Comparison of ENCODE assay signal across 8 mouse cellular contexts in the genomic region with DNA sequence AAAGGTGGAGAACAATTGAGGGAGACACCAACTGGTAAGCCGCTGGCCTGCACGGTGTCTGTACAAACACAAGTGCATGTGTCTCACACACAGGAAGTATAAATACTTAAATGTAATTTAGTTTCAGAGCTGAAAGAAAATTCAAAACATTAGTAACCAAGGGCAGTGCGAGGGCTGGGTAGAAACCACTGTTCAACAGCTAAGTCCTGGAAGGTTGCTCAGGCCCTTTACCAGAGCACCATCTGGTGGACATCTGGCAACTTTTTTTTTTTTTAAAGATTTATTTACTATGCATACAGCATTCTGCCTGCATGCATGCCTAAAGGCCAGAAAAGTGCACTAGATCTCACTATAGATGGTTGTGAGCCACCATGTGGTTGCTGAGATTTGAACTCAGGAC. TPM values are rescaled to one million over a fixed set of nuclear protein-coding genes. Genes with fewer than 3 reads are reported as not detected.
DNase-seq lines count a peak whose midpoint lies in the region; ATAC-seq and TF ChIP-seq lines count a peak whose summit lies in the region.

No protein-coding gene starts in this region.

- WGBS in heart, embryonic 11.5 days (ENCODE audit: insufficient replicate concordance), result 80% methylated on average over 3 of the region's 3 CpGs
- WGBS in kidney, postnatal 0 days, result 58% methylated on average over 3 of the region's 3 CpGs

- peak; percentile 85 for TF ChIP-seq RAD21 in CH12.LX (IDR thresholded peaks at IDR 0.05; ENCODE audit: low read depth, low read length)

- no peak overlapping the region for H3K27ac ChIP-seq in heart, embryonic 11.5 days (ENCODE audit: low read depth, low read length)
- no peak overlapping the region for H3K27ac ChIP-seq in CH12.LX (ENCODE audit: insufficient read depth, low read depth)
- no peak overlapping the region for H3K27ac ChIP-seq in kidney, postnatal 0 days

- H3K4me3 ChIP-seq in heart, embryonic 11.5 days (ENCODE audit: low read depth, low read length), result no peak overlapping the region
- H3K4me3 ChIP-seq in CH12.LX (replicated peaks in 1 of 3; ENCODE audit: low read depth in 2 of 3, low read length in 2 of 3, poor library complexity in 1 of 3), result no peak overlapping the region
- no peak overlapping the region for H3K4me3 ChIP-seq in kidney, postnatal 0 days (replicated peaks; ENCODE audit: low read depth, low read length)

- intact Hi-C loops in heart, postnatal 10 days (cut with DNase I), result loop anchor here (1.0 kb wide), 1 partner anchor 115 kb away; no protein-coding TSS in a partner anchor

- ATAC-seq in heart, embryonic 11.5 days (replicated peaks; ENCODE audit: insufficient number of reproducible peaks, low FRiP score, low TSS enrichment), result no peak
- ATAC-seq in kidney, postnatal 0 days (replicated peaks; ENCODE audit: low FRiP score, low read depth), result peak; percentile 59; the same call in 1 of the 2 replicates
- no peak for ATAC-seq in cerebellum, adult (ENCODE audit: insufficient number of reproducible peaks, low FRiP score, low TSS enrichment)

- no peak for TF ChIP-seq POLR2A in CH12.LX (IDR thresholded peaks at IDR 0.05; ENCODE audit: low read depth, low read length)

- in situ Hi-C loops in CH12.LX (cut with MboI; ENCODE audit: low pct_ligation_motif_present, low pct_unique_long_range_greater_than_20kb, low sequenced_read_pairs), result no loop called here

- dilution Hi-C loops in CH12.LX (cut with MboI; ENCODE audit: extremely low pct_ligation_motif_present, extremely low pct_unique_long_range_greater_than_20kb, low sequenced_read_pairs), result no loop called here

- no peak overlapping the region for H3K4me2 ChIP-seq in heart, embryonic 11.5 days
- H3K4me2 ChIP-seq in CH12.LX (ENCODE audit: insufficient read depth, low read depth, poor library complexity, severe bottlenecking), result no peak overlapping the region
- H3K4me2 ChIP-seq in kidney, postnatal 0 days (ENCODE audit: low read length), result no peak overlapping the region

- H3K36me3 ChIP-seq in heart, embryonic 11.5 days (ENCODE audit: control insufficient read depth, insufficient read depth, low read length), result peaks cover 4% of the 10 kb centered on the region; the same call in 1 of the 2 replicates
- peaks cover 32 to 77% of the 10 kb centered on the region in 2 experiments for H3K36me3 ChIP-seq in CH12.LX (replicated peaks in 1 of 2; ENCODE audit: control insufficient read depth in 1 of 2, insufficient read depth in 1 of 2, low read length in 1 of 2)
- peaks cover 6% of the 10 kb centered on the region for H3K36me3 ChIP-seq in kidney, postnatal 0 days (ENCODE audit: insufficient read depth, low read length)

- no peak for TF ChIP-seq EP300 in CH12.LX (IDR thresholded peaks at IDR 0.05; ENCODE audit: low read length)

- peaks cover 3% of the 10 kb centered on the region for H3K79me2 ChIP-seq in CH12.LX (replicated peaks; ENCODE audit: control insufficient read depth, extremely low read depth, insufficient read depth, poor library complexity, severe bottlenecking)

- H3K27me3 ChIP-seq in heart, embryonic 11.5 days (ENCODE audit: control insufficient read depth, insufficient read depth, low read length), result no peaks in the 10 kb centered on the region
- no peaks in the 10 kb centered on the region for H3K27me3 ChIP-seq in CH12.LX (replicated peaks)
- H3K27me3 ChIP-seq in kidney, postnatal 0 days (ENCODE audit: insufficient read depth, low read length), result no peaks in the 10 kb centered on the region

- peaks cover under 1% of the 10 kb centered on the region; the same call in 1 of the 2 replicates for H3K4me1 ChIP-seq in heart, embryonic 11.5 days (ENCODE audit: control insufficient read depth, insufficient read depth, low read length)
- H3K4me1 ChIP-seq in CH12.LX (ENCODE audit: control insufficient read depth in 1 of 2, insufficient read depth in 2 of 2), result peaks cover 0 to 16% of the 10 kb centered on the region in 2 experiments; a peak in 2 of 4 replicates
- peaks cover 1% of the 10 kb centered on the region; the same call in 1 of the 2 replicates for H3K4me1 ChIP-seq in kidney, postnatal 0 days (replicated peaks; ENCODE audit: insufficient read depth, low read length)

- no peaks in the 10 kb centered on the region for H3K9me3 ChIP-seq in heart, embryonic 11.5 days (replicated peaks; ENCODE audit: control insufficient read depth, low read length)
- no peaks in the 10 kb centered on the region for H3K9me3 ChIP-seq in CH12.LX (replicated peaks; ENCODE audit: low read length)
- no peaks in the 10 kb centered on the region for H3K9me3 ChIP-seq in kidney, postnatal 0 days (replicated peaks; ENCODE audit: low read length)

- peak; percentile 7 to 85; a peak in 2 of 4 replicates for TF ChIP-seq CTCF in CH12.LX (conservative IDR thresholded peaks at IDR 0.05 in 1 of 2, IDR thresholded peaks at IDR 0.05 in 1 of 2; ENCODE audit: low read depth in 2 of 2, low read length in 2 of 2)
- TF ChIP-seq CTCF in kidney, postnatal 0 days (IDR thresholded peaks at IDR 0.05; ENCODE audit: low read depth), result peak; percentile 83

- DNase-seq in heart, postnatal 10 days, result peak; percentile 44 to 64
- peak; percentile 35 for DNase-seq in CH12.LX (ENCODE audit: extremely low read depth)
- DNase-seq in c-Kit-positive CD71-positive TER-119-negative erythroid progenitor cells, embryonic 14.5 days (ENCODE audit: low read depth), result peak; percentile 34
- peak; percentile 79 for DNase-seq in kidney, postnatal 0 days (ENCODE audit: low spot score)
- peak; percentile 60 for DNase-seq in retina, postnatal 1 day
- no peak for DNase-seq in testis, postnatal 14 days (ENCODE audit: low spot score)

- H3K9ac ChIP-seq in heart, embryonic 11.5 days (ENCODE audit: low read depth, low read length), result no peak overlapping the region
- H3K9ac ChIP-seq in CH12.LX (ENCODE audit: insufficient read depth, low read depth), result no peak overlapping the region
- no peak overlapping the region for H3K9ac ChIP-seq in kidney, postnatal 0 days (ENCODE audit: low read depth, low read length)

TF ChIP-seq in CH12.LX, 34 proteins besides CTCF, POLR2A, EP300 and RAD21:
- TF ChIP-seq ZMIZ1 (IDR thresholded peaks at IDR 0.05; ENCODE audit: low read depth, low read length) (no peak), ETS1 (conservative IDR thresholded peaks at IDR 0.05; ENCODE audit: low read depth, low read length) (no peak), USF2 (conservative IDR thresholded peaks at IDR 0.05; ENCODE audit: low read depth, low read length) (no peak), RCOR1 (conservative IDR thresholded peaks at IDR 0.05; ENCODE audit: low read depth, low read length) (no peak), ZNF384 (IDR thresholded peaks at IDR 0.05; ENCODE audit: low read depth, low read length) (peak; percentile 91), ZC3H11A (IDR thresholded peaks at IDR 0.05; ENCODE audit: low read depth, low read length) (peak; percentile 25), IRF4 (IDR thresholded peaks at IDR 0.05; ENCODE audit: low read depth, low read length) (no peak), JUND (conservative IDR thresholded peaks at IDR 0.05; ENCODE audit: low read depth, low read length) (peak; percentile 26; the same call in 1 of the 2 replicates), PAX5 (IDR thresholded peaks at IDR 0.05; ENCODE audit: low read length) (no peak), MYC (IDR thresholded peaks at IDR 0.05; ENCODE audit: low read depth, low read length) (no peak), SMC3 (IDR thresholded peaks at IDR 0.05; ENCODE audit: low read depth, low read length) (peak; percentile 74), USF1 (IDR thresholded peaks at IDR 0.05; ENCODE audit: low read depth, low read length) (no peak), E2F4 (IDR thresholded peaks at IDR 0.05; ENCODE audit: insufficient replicate concordance, low read depth, low read length) (no peak), GABPA (IDR thresholded peaks at IDR 0.05; ENCODE audit: insufficient replicate concordance, low read depth, low read length) (no peak)

RNA-seq across cellular contexts. Expression of gene Ap3s2, which starts 5.9 kb away (rescaled TPM):
- total RNA-seq in heart, postnatal 10 days (2021), result 10 to 100 TPM; 20.5 to 24.1 TPM
- polyA plus RNA-seq in heart, embryonic 11.5 days (2014; fragmentation: Nextera tagmentation; extraction: Ambion mirVana), result 36.3 and 41.2 TPM in 2 replicates
- total RNA-seq in CH12.LX (2012; rRNA removed) (11.8 and 12.7 TPM in 2 replicates), CH12.LX (2014; rRNA removed) (14.4 and 14.9 TPM in 2 replicates)
- polyA plus RNA-seq in CH12.LX (2012; ENCODE audit: insufficient read length, low read depth), result 21.8 and 28.3 TPM in 2 replicates
- polyA plus RNA-seq in kidney, postnatal 0 days (2015; fragmentation: Nextera tagmentation; extraction: Ambion mirVana), result 31.5 and 37.7 TPM in 2 replicates

RNA-seq across cellular contexts. Expression of gene Arpin, which starts 20.6 kb away (rescaled TPM):
- total RNA-seq in heart, postnatal 10 days (2021), result 10 to 100 TPM; 15.8 to 18.5 TPM
- 27.0 and 27.8 TPM in 2 replicates for polyA plus RNA-seq in heart, embryonic 11.5 days (2014; fragmentation: Nextera tagmentation; extraction: Ambion mirVana)
- not detected in 2 replicates for total RNA-seq in CH12.LX (2012; rRNA removed)
- not detected in 2 replicates for total RNA-seq in CH12.LX (2014; rRNA removed)
- polyA plus RNA-seq in CH12.LX (2012; ENCODE audit: insufficient read length, low read depth), result not detected in 2 replicates
- 30.6 and 34.4 TPM in 2 replicates for polyA plus RNA-seq in kidney, postnatal 0 days (2015; fragmentation: Nextera tagmentation; extraction: Ambion mirVana)

RNA-seq across cellular contexts. Expression of gene Anpep, which starts 53.7 kb away (rescaled TPM):
- 10 to 100 TPM; 26.6 to 29.3 TPM for total RNA-seq in heart, postnatal 10 days (2021)
- 7.7 and 9.9 TPM in 2 replicates for polyA plus RNA-seq in heart, embryonic 11.5 days (2014; fragmentation: Nextera tagmentation; extraction: Ambion mirVana)
- 0.13 and 0.25 TPM in 2 replicates for total RNA-seq in CH12.LX (2012; rRNA removed)
- not detected in 2 replicates for total RNA-seq in CH12.LX (2014; rRNA removed)
- polyA plus RNA-seq in CH12.LX (2012; ENCODE audit: insufficient read length, low read depth), result 0.45 and 0.60 TPM in 2 replicates
- 265 and 334 TPM in 2 replicates for polyA plus RNA-seq in kidney, postnatal 0 days (2015; fragmentation: Nextera tagmentation; extraction: Ambion mirVana)

Comparison
In these comparisons a context has a peak if more than half of its experiments do, and no peak if none do; other contexts are left out.
1. RNA of gene Arpin, which starts 20.6 kb away (polyA plus RNA-seq): 30.6 to 34.4 TPM in kidney, postnatal 0 days and 27.0 to 27.8 TPM in heart, embryonic 11.5 days; not detected in CH12.LX; every median in the first group is over 10 times any median in the second.
2. RNA of gene Anpep, which starts 53.7 kb away (polyA plus RNA-seq): 265 to 334 TPM in kidney, postnatal 0 days; 7.7 to 9.9 TPM in heart, embryonic 11.5 days and 0.45 to 0.60 TPM in CH12.LX; every median in the first group is over 10 times any median in the second.